Mouse (Mus musculus): Measurements from ENCODE around the gene Ptprs.

Ptprs gene

DNA sequence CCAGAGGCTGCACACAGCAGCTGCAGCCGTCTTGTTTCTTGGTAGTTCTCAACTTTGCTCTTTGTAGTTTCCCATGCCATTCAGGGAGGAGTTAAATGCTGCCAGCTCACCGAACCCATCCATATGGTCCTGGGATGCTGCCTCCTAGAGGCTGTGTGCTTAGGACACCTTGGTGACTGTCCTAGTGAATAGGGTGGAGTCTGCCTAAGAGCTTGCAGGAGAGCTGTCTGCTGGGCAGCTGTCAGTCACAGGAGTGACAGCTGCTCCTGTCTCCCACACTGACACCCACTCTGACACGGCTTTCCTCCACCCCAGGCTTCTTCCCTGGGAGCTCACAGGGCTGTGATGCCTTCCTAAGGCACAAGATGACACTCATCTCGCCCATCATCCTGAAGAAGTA is 104.2 kb downstream of the Ptprs start:
- no peak for DNase-seq

DNA sequence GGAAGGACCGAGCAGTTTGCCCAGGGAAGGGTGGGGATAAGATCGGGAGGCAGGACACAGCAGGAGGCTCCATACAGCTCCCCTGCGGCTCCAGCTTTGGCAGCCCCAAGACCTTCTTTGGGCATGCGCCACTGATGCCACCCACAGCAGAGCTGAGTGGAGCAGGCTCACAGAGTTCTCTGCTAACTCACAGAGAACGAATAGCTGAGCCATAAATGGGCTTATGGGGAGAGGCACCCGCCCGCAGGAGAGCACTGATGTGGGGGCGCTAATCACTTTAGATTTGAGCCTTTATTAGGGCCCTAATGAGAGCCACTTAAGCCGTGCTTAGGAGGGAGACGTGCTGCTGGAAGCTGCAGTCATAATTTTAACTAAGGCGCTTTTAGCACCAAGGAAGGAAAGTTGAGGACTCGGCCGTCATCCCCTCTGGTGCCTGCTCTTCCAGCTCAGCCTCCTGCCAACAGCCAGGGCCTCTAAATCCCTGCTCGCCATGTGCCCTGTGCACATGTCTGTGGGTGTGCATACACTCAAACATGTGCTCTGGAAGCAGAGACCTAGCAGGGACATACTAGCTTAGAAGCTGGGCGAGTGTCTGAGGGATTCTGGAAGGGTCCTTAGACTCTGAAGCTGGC is 105.1 kb downstream of the Ptprs start:
- DNase-seq = no peak

DNA sequence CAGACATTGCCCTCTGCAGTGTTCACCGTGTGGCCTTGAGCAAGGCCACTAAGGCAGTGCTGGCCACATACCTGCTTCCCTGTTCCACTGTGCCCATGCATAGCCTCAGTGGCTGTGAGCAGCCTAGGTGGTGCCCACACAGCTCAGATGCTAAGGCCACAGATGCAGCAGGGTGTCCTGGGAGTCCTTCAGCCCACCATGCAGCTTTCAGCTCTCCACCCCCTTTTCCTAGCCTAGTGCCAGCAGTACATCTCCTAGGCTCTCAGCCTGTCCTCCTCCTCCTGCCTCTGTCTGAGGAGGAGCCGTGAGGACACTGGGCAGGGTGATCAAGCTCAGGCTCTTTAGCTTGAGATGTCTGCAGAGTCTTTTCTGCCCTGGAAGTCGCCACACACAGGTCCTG is 106.2 kb downstream of the Ptprs start:
- no peak for DNase-seq

DNA sequence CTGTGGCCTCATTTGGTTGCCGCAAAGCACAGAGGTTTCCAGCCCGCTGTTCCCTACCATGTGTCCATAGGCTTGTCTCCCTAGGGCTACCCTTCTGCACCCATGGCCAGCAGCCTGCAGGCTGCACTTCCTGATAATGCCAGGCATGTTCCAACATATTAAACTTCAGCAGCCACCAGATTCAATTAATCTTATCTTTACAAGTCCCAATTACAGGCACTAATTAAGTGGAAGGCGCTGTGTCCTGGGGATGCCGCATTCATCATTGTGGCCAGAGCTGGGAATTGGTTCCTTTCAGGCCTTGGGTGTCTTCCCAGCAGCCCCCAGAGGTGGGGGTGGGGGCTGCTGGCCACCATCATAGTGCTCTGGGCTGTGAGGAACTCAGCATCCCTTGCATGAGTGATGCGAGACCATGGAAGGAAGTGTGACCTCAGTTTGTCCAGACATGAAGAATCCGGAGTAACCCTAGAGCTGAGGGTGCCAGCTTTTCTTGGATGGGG is 107.9 kb downstream of the Ptprs start:
- no peak for DNase-seq

DNA sequence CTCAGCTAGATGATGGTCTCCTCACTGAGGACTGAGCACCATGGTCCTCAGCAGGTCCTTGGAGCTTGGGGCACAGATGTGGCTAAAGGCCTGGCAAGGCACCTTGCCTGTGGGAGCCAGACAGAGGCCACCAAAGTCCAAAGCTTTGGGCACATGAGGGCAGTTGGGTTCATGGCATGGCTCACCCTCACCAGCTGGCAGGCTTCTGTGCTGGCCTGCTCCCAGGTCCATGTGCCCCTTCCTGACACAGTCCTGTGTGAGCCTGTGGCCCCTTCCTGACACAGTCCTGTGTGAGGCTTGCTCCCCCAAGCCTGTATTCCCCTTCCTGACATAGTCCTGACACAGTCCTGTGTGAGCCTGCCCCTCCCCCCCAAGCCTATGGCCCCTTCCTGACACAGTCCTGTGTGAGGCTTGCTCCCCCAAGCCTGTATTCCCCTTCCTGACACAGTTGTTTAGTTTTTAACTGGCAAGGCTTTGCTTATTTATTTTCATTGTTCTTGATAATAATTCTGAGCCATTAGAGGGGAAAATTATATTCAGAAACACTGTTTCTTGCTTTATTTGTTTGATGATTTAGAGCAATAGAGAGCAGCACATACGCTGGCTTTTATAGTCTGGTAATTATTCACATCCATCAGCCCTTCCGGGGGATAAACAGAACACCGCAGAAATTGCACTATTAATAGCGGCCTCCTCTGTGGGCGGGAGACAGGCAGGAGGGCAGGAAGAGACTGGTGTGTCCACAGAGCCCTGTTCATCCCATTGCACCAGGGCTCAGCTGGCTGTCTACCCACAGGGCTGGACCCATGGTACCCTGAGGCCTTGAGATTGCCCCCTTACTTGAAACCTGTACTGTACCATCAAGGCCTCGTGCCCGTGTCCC is 110.3 kb downstream of the Ptprs start:
- no peak for DNase-seq

Measured in thymus, postnatal 36 days (tissue).